Mouse (Mus musculus): Measurements from ENCODE around the gene Ugt1a6b. TPM values are rescaled to one million over a fixed set of nuclear protein-coding genes. Genes with fewer than 3 reads are reported as not detected.
"Not testable (repeated sequence)": the region's sequence is repeated elsewhere in the genome, so short reads cannot be mapped to it uniquely, and the experiment has no call there.

Ugt1a6b gene
- polyA plus RNA-seq (2015; fragmentation: Nextera tagmentation; extraction: Ambion mirVana), result 0.45 and 0.70 TPM in 2 replicates

GRCm38 (mm10) chr1:88103019-88103418, at the start of gene Ugt1a6b:
TSS of gene Ugt1a6b (plus strand) at chr1:88103252.
- H3K9me3 ChIP-seq; H3K27me3 ChIP-seq (replicated peaks); H3K27ac ChIP-seq; H3K4me3 ChIP-seq; H3K36me3 ChIP-seq (replicated peaks); H3K4me1 ChIP-seq; ATAC-seq (replicated peaks); H3K4me2 ChIP-seq; H3K9ac ChIP-seq: not testable (repeated sequence)
- WGBS, result 61% methylated on average over 3 of the region's 3 CpGs

DNA sequence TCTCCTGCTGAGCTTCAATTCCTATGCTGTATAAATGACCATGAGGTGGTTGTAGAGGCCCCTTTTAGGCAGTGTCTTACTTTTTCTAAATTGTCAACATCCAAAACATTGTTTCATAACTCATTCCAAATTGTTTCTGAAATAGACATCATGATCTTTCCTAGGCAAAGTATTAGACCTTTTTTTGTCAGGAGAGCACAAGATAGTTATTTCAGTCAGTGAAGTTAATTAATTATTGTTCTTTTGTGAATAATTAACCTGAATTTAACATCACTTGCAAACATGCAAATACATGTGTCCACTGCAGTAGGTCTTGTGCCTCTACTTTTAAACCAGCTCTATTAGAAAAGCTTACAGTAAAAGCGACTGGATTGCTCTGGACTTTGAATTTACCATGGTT, 48.0 kb upstream of the Ugt1a6b start, which contains the start of gene Ugt1a10:
Gene Ugt1a10, plus strand, starts transcription at position 301 of the 400 bp plus-strand sequence.
- Histone ChIP-seq H3K36me3 (replicated peaks) (no peaks in the 10 kb centered on the region), H3K27me3 (replicated peaks) (no peaks in the 10 kb centered on the region), H3K4me2 (no peak within 1 kb of the TSS), H3K9ac (no peak within 1 kb of the TSS), H3K27ac (no peak within 1 kb of the TSS), H3K4me3 (no peak within 1 kb of the TSS), H3K9me3 (no peaks in the 10 kb centered on the region), H3K4me1 (no peaks in the 10 kb centered on the region)
- WGBS, result 84% methylated on average over 1 of the region's 1 CpGs
- ATAC-seq (replicated peaks), result no peak

GRCm38 (mm10) chr1:88066472-88067102, 36.5 kb upstream of the Ugt1a6b start:
- not testable (repeated sequence) for ATAC-seq (replicated peaks); H3K27me3 ChIP-seq (replicated peaks); H3K9me3 ChIP-seq; H3K4me2 ChIP-seq; H3K9ac ChIP-seq; H3K4me1 ChIP-seq; H3K4me3 ChIP-seq; H3K27ac ChIP-seq; H3K36me3 ChIP-seq (replicated peaks)
- WGBS, result 54% methylated on average over 2 of the region's 2 CpGs

DNA sequence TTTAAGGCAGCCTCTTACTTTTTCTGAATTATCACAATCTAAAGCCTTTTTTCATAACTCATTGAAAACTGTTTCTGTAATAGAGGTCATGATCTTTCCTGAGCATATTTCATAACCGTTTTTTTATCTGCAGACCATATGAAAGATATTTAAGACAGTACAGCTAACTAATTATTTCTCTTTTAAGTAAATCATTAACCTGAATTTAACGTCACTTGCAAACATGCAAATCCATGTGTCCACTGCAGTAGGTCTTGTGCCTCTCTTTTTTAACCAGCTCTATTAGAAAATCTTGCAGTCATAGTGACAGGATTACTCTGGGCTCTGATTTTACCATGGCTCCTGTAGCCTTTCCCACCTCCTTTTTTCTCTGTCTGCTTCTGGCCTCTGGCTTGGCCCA, 32.6 kb upstream of the Ugt1a6b start, which contains the start of gene Ugt1a9:
Gene Ugt1a9, plus strand, starts transcription at position 306 of the 400 bp plus-strand sequence.
- Histone ChIP-seq H3K4me2 (no peak within 1 kb of the TSS), H3K4me3 (no peak within 1 kb of the TSS), H3K36me3 (replicated peaks) (no peaks in the 10 kb centered on the region), H3K27me3 (replicated peaks) (no peaks in the 10 kb centered on the region), H3K27ac (no peak within 1 kb of the TSS), H3K4me1 (no peaks in the 10 kb centered on the region), H3K9me3 (no peaks in the 10 kb centered on the region), H3K9ac (no peak within 1 kb of the TSS)
- no peak for ATAC-seq (replicated peaks)
- 82% methylated on average over 2 of the region's 2 CpGs for WGBS

- H3K4me2 ChIP-seq, result no peak overlapping the region
- no peak overlapping the region for H3K9ac ChIP-seq
- no peak overlapping the region for H3K4me3 ChIP-seq
- ATAC-seq (replicated peaks), result no peak
- H3K4me1 ChIP-seq, result no peaks in the 10 kb centered on the region
- no peaks in the 10 kb centered on the region for H3K9me3 ChIP-seq
- 88% methylated on average over 4 of the region's 4 CpGs for WGBS
- H3K27ac ChIP-seq, result no peak overlapping the region
- no peaks in the 10 kb centered on the region for H3K27me3 ChIP-seq (replicated peaks)
- no peaks in the 10 kb centered on the region for H3K36me3 ChIP-seq (replicated peaks)
Measured at GRCm38 (mm10) chr1:88070902-88071301, 32.1 kb upstream of the Ugt1a6b start.

DNA sequence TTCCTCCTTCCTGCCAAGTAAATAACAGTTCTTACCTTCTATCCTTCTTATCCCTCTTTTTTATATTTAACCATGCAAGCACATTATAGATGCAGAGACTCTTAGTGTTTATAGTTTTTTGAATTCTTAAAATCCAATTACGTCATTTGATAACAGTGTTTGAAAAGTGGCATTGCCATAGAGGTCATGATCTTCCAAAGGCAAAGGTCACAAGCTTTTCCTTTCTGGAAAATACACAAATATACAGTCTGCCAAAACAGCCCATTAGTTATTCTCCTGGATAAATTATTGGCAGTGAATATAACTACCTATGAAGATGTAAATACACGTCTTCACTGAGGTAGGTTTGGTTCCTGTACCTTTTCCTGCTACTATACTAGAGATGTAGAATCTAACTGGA, 28.6 kb upstream of the Ugt1a6b start:
- no peak overlapping the region for H3K9ac ChIP-seq
- no peaks in the 10 kb centered on the region for H3K27me3 ChIP-seq (replicated peaks)
- H3K9me3 ChIP-seq, result no peaks in the 10 kb centered on the region
- no peaks in the 10 kb centered on the region for H3K4me1 ChIP-seq
- no peak for ATAC-seq (replicated peaks)
- no peak overlapping the region for H3K27ac ChIP-seq
- H3K4me3 ChIP-seq, result no peak overlapping the region
- no peak overlapping the region for H3K4me2 ChIP-seq
- H3K36me3 ChIP-seq (replicated peaks), result no peaks in the 10 kb centered on the region
- WGBS, result 91% methylated on average over 2 of the region's 2 CpGs

GRCm38 (mm10) chr1:88077128-88077527, 25.9 kb upstream of the Ugt1a6b start:
- Histone ChIP-seq H3K36me3 (replicated peaks) (no peaks in the 10 kb centered on the region), H3K9me3 (no peaks in the 10 kb centered on the region), H3K4me1 (no peaks in the 10 kb centered on the region), H3K4me2 (no peak overlapping the region), H3K27ac (no peak overlapping the region), H3K4me3 (no peak overlapping the region), H3K9ac (no peak overlapping the region), H3K27me3 (replicated peaks) (no peaks in the 10 kb centered on the region)
- ATAC-seq (replicated peaks), result no peak
- 94% methylated on average over 1 of the region's 1 CpGs for WGBS

- Histone ChIP-seq H3K9me3 (no peaks in the 10 kb centered on the region), H3K4me1 (no peaks in the 10 kb centered on the region), H3K36me3 (replicated peaks) (no peaks in the 10 kb centered on the region), H3K4me2 (no peak overlapping the region), H3K9ac (no peak overlapping the region), H3K27ac (no peak overlapping the region), H3K4me3 (no peak overlapping the region), H3K27me3 (replicated peaks) (no peaks in the 10 kb centered on the region)
- 91% methylated on average over 1 of the region's 1 CpGs for WGBS
- ATAC-seq (replicated peaks), result no peak
Measured at GRCm38 (mm10) chr1:88081670-88082069, 21.4 kb upstream of the Ugt1a6b start.

DNA sequence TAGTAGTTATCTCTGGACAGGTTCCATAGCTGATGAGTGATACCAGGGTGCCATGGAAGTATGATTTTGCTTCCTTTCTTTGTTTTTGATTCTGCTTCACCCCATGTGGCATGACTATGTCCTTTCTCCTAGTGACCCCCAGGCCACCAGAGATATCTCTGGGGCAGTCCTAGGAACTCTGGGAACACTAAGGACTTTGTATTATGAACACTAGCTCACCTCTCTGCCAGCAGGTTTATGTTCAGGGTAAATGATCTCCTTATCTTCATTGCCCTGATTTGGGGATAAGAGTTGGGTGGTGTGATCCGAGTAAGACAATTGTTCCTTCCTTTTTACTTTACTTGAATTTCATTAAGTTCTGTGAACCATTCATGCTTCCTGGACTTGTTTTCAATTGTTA, 16.9 kb upstream of the Ugt1a6b start:
- Histone ChIP-seq H3K4me1 (no peaks in the 10 kb centered on the region), H3K9ac (no peak overlapping the region), H3K4me3 (no peak overlapping the region), H3K36me3 (replicated peaks) (no peaks in the 10 kb centered on the region), H3K27ac (no peak overlapping the region), H3K27me3 (replicated peaks) (no peaks in the 10 kb centered on the region), H3K9me3 (no peaks in the 10 kb centered on the region), H3K4me2 (no peak overlapping the region)
- no peak for ATAC-seq (replicated peaks)
- 81% methylated on average over 1 of the region's 1 CpGs for WGBS

GRCm38 (mm10) chr1:88087513-88087912, 15.5 kb upstream of the Ugt1a6b start, which contains the start of gene Ugt1a8:
TSS of gene Ugt1a8 (plus strand) at chr1:88087813.
- no peak within 1 kb of the TSS for H3K4me3 ChIP-seq
- ATAC-seq (replicated peaks), result no peak
- H3K4me2 ChIP-seq, result no peak within 1 kb of the TSS
- no peaks in the 10 kb centered on the region for H3K36me3 ChIP-seq (replicated peaks)
- no peaks in the 10 kb centered on the region for H3K27me3 ChIP-seq (replicated peaks)
- no peaks in the 10 kb centered on the region for H3K4me1 ChIP-seq
- H3K27ac ChIP-seq, result no peak within 1 kb of the TSS
- no peaks in the 10 kb centered on the region for H3K9me3 ChIP-seq
- WGBS, result 84% methylated on average over 3 of the region's 3 CpGs
- no peak within 1 kb of the TSS for H3K9ac ChIP-seq

DNA sequence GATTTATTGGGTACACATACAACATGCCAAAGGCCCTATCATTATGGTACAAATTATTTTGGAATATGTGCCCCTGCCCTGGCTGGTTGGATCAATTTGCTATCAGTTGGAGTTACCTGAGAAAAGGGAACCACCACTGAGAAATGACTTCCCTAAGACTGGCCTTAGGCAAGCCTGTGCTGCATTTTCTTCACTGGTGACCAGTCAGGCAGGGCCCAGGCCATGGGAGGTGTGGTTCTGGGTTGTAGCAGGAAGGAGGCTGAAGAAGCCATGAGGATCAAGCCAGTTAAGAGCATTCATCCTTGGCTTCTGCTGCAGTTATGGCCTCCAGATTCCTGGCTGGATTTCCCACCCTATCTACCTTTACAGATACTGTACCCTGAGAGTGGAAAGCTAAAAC, 10.7 kb upstream of the Ugt1a6b start:
- no peaks in the 10 kb centered on the region for H3K9me3 ChIP-seq
- no peak for ATAC-seq (replicated peaks)

DNA sequence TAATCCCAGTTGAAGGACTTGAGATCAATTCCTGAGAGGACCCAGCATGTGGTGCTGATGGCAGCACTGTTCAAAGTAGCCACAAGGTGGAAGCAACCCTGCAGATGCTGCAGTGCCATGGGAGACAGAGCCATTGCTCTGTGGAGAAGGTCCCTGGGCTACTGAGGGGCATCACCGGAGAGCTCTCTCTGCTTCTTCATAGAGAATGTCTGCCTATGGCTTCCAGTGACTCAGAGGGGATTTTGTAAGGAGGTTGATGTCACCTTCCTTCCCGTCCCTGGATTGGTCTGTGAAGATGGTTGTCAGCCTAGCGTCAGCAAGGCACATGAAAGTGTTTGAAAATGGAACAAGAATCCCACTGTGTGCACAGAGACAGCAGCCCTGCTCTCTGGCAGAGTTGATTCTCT, 8.8 kb upstream of the Ugt1a6b start:
- H3K27me3 ChIP-seq (replicated peaks); ATAC-seq (replicated peaks); H3K9me3 ChIP-seq; H3K36me3 ChIP-seq (replicated peaks); H3K4me1 ChIP-seq; H3K4me3 ChIP-seq; H3K4me2 ChIP-seq; H3K9ac ChIP-seq; H3K27ac ChIP-seq: not testable (repeated sequence)
- 70% methylated on average over 3 of the region's 3 CpGs for WGBS

More for the DNA sequence above, 10.7 kb upstream of the Ugt1a6b start:
- Histone ChIP-seq H3K27me3 (replicated peaks) (no peaks in the 10 kb centered on the region), H3K36me3 (replicated peaks) (no peaks in the 10 kb centered on the region), H3K4me2 (no peak overlapping the region), H3K4me1 (no peaks in the 10 kb centered on the region), H3K27ac (no peak overlapping the region), H3K9ac (no peak overlapping the region), H3K4me3 (no peak overlapping the region)

DNA sequence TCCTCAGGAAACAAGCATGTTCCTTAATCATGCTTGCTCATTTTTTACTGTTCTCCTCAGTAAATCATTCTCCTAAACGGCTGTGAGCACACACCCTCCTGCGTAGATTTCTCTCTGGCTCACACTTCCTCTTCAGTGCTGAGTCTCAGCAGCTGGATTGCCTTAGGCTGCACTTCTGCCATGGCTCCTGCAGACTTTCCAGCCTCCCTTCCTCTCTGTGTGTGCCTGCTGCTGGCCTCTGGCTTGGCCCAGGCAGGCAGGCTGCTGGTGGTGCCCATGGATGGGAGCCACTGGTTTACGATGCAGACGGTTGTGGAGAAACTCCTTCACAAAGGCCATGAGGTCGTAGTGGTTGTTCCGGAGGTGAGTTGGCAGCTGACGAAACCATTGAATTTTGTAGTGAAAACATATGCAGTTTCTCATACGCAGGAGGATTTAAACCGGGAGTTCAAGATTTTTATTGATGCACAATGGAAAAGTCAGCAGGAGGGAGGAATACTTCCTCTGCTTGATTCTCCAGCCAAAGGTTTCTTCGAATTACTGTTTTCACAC, 8.0 kb upstream of the Ugt1a6b start, which contains the start of gene Ugt1a7c:
Gene Ugt1a7c, plus strand, starts transcription at position 122 of the 552 bp plus-strand sequence.
- Histone ChIP-seq H3K9me3 (no peaks in the 10 kb centered on the region), H3K4me2 (no peak within 1 kb of the TSS), H3K4me1 (no peaks in the 10 kb centered on the region), H3K27me3 (replicated peaks) (no peaks in the 10 kb centered on the region), H3K27ac (no peak within 1 kb of the TSS), H3K9ac (no peak within 1 kb of the TSS), H3K4me3 (no peak within 1 kb of the TSS), H3K36me3 (replicated peaks) (no peaks in the 10 kb centered on the region)
- no peak for ATAC-seq (replicated peaks)
- 73% methylated on average over 10 of the region's 10 CpGs for WGBS
